Mouse (Mus musculus) urinary bladder, postnatal 25 days (tissue): ENCODE results near the gene Fbxw7.

ENCODE experiments used
- DNase-seq: peaks from one replicate; pipeline ENCODE4 v3.0.0; 2022; ENCODE audit warnings: low spot score

Fbxw7 gene

DNA sequence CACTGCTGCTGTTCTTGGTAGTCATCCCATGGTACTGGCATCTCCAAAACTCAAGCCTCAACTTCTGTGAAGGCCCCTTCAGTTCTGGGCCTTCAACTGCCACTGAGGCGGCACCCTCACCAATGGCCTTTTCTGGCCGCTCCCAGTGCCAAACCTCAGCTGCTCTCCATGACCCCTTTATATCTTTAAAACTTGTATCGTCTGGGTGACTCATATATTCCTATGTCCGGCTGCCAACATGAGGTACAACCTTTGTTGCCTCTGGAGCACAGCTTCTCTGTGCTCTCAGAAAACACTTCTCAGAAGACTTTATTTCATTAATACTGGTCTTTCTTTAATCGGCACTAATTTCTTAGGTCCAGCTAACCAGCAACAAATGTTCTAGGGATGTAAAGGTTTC, 75.9 kb downstream of the Fbxw7 start:
- no peak for DNase-seq

GRCm38 (mm10) chr3:84897952-84898351, 82.9 kb downstream of the Fbxw7 start:
- DNase-seq, result no peak

- DNase-seq, result no peak
Measured at GRCm38 (mm10) chr3:84906528-84906927, 91.5 kb downstream of the Fbxw7 start.

- DNase-seq, result no peak
Measured at GRCm38 (mm10) chr3:84914284-84914683, 99.2 kb downstream of the Fbxw7 start.

DNA sequence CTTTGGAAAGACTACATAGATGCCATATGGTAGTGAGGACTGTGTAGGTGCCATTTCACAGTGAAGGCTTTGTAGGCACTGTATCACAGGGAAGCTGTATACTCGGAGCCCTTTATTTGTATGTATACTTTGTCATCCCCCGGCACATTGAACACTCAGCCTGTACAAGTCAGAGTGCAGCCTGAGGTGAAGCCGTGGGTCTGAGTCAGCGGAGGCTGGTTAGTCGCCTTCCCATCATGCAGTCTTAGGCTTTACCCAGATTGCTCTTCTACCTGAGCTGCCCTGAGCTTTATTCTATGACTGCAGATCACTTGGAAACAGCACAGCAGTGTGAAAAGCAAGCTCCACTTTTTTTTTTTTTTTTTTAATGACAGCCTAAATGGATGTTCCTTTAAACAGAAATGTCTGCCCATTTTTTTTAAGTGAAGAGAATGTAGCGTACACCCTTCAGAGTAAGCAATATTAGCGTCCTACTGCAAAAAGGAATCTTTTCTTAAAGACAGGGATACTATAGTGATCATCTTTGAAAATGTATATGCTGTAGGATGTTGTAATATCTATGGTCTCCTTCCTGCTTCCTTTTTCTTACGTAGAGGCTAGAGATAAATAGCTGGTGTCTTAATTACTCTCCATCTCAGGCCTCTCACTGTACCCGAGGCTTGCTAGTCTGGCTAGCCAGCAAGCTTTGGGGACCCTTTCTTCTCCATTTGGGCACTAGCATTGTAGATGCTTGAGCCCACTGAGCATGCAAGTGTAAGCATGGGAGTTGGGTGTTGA, 103.0 kb downstream of the Fbxw7 start:
- DNase-seq, result no peak

- no peak for DNase-seq
Measured at GRCm38 (mm10) chr3:84921704-84922420, 106.8 kb downstream of the Fbxw7 start.

- DNase-seq, result no peak
Measured at GRCm38 (mm10) chr3:84923256-84923655, 108.2 kb downstream of the Fbxw7 start.

- DNase-seq, result no peak
Measured at GRCm38 (mm10) chr3:84923670-84924069, 108.6 kb downstream of the Fbxw7 start.

GRCm38 (mm10) chr3:84925229-84925628, 110.2 kb downstream of the Fbxw7 start:
- DNase-seq, result no peak

- no peak for DNase-seq
Measured at GRCm38 (mm10) chr3:84926140-84926539, 111.1 kb downstream of the Fbxw7 start.

DNA sequence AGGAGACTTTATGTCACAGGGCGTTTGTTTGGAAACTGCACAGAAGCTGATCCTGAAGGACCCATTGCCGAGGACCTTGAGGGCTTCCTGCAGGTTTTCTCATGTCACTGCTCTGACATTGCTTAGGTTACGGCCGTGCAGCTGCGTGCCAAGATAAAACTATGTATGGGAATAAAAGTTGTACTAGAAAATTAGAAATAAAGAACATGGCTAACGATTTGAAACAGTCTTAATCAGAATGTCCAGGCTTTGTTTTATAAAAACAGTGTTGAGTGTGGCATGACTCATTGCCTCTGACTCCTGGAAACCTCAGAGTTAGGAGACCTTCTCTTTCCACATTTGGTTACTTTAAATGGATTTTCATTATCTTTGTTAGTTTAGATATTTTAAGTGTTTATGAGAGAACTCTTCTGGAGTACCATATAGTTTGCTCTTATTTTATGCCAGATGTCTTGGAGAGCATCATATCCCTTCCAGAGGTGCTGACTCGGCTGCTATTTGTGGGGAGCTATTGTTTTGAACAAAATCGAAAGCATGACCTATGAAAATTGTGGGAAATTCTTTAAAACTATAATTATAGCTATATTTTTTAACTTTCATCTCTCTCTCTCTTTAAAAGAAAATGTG, 112.2 kb downstream of the Fbxw7 start:
- no peak for DNase-seq

DNA sequence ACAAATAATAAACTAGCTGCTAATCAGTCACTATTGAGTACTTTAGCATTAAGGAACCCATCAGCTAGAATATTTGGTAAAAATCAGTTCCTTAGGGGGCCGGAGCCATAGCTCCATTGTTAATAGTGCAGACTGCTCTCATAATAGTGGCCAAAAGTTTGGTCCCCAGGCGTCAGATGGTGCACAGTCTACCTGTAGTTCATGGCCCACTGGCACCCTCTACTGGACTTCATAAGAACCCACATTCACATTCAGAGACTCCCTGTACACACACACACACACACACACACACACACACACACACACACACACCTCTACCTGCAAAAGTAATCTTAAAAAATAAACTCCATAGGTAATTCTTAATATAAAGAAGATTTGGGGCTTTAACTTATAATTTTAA, 112.8 kb downstream of the Fbxw7 start:
- DNase-seq, result no peak

- no peak for DNase-seq
Measured at GRCm38 (mm10) chr3:84929171-84929570, 114.1 kb downstream of the Fbxw7 start.

- DNase-seq, result no peak
Measured at GRCm38 (mm10) chr3:84930683-84931082, 115.6 kb downstream of the Fbxw7 start.

- DNase-seq, result no peak
Measured at GRCm38 (mm10) chr3:84935729-84936128, 120.7 kb downstream of the Fbxw7 start.

- DNase-seq, result no peak
Measured at GRCm38 (mm10) chr3:84936252-84936651, 121.2 kb downstream of the Fbxw7 start.

GRCm38 (mm10) chr3:84936956-84937355, 121.9 kb downstream of the Fbxw7 start:
- DNase-seq, result no peak

- DNase-seq, result no peak
Measured at GRCm38 (mm10) chr3:84937360-84938355, 122.6 kb downstream of the Fbxw7 start.

DNA sequence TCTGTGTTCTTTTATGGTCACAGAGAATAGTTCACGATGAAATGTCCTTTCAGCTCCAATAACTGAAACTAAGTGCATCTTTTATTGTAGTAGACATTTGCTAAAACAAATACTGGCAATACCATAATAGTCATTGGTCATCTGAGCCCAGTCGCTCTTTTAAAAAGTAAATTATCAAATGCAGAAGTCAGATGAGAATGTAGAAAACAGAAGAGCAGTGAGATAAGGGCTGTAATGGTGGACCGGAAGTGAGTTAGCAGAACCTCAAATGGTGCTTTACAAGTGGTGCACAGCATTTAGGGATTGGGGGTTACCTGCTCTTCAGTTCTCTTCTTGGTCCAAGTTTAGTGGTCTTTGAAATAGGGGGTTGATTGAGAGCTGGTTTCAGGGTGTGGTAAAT, 129.9 kb downstream of the Fbxw7 start:
- DNase-seq, result no peak

GRCm38 (mm10) chr3:84946381-84946780, 131.3 kb downstream of the Fbxw7 start:
- DNase-seq, result no peak

DNA sequence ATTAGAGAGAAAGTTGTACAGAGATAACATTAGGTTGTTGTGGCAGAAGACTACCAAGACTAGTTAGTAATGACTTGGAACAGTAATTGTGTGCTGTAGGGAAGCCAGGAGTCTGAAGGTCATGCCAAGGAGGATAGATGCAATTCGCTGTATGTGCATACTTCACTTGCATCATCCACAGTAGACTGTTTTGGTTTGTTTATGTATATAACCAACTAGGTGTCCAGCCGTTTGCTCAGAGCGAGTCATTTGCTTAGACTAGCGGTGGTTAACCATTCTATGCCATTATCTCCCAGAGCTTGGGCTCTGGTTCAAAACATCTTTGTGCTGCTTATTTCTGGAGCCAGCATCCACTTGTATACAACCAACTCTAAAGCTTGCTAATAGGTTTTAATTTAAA, 134.3 kb downstream of the Fbxw7 start:
- DNase-seq, result no peak

GRCm38 (mm10) chr3:84951698-84952097, 136.6 kb downstream of the Fbxw7 start:
- no peak for DNase-seq
